14 mouse cellular contexts compared by ENCODE assay signal in the genomic region with DNA sequence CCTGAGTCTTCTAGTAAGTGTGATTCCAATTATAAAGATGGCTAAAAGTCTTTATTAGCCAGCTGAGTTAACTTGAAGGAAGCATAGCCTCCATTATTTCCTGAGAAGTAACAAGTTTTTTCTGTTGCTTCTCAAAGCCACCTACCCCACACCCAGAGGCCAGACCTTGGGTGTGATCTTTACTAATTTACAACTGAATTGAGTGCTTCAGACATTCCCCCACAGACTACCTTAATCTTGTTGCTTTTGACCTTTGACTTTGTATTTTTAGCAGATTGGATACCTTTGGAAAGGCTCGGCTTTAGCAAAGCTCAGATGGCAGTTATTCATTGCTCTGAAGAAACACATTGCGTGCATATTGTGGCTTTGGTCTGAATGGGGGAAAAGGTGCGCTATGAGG.
DNase-seq lines count a peak whose midpoint lies in the region.
"Had no signal": no experiment of that assay in that cellular context is flagged by ENCODE, and none has a peak within 500 bp of the region (broad histone marks: within the 10 kb centered on the region; RNA-seq: fewer than 3 reads in every experiment).

No protein-coding gene starts in this region.

- DNase-seq in ES-CJ7 (ENCODE audit: low read depth, low spot score) (peak; percentile 57), R1 (ENCODE audit: low read depth, low spot score) (peak; percentile 68)
- DNase-seq in right cerebral cortex, adult 18-20 months: no peak
- DNase-seq in thymus, postnatal 4 days: no peak
- no peak for DNase-seq in adrenal gland, adult (ENCODE audit: inconsistent age in 2 of 2, low spot score in 1 of 2)
- DNase-seq: adrenal gland, adult 2 months; adrenal gland, postnatal 10 days; adrenal gland, postnatal 25 days; cerebellum, adult 11 months; cerebellum, adult 18-20 months; cerebellum, adult 8-10 months; cerebellum, adult 9-11 months; cerebellum, postnatal 14 days; forebrain, postnatal 0 days had no signal

Comparison
In these comparisons a context has a peak if more than half of its experiments do, and no peak if none do; other contexts are left out.
1. DNase-seq: peak in ES-CJ7 (single experiment) and R1 (single experiment); none in right cerebral cortex, adult 18-20 months (single experiment), thymus, postnatal 4 days (single experiment) and adrenal gland, adult (0 of 2).